Mouse (Mus musculus): ENCODE measurements around the gene Ube2g2.

- no peak for TF ChIP-seq CTCF (IDR thresholded peaks at IDR 0.05; ENCODE audit: low read depth)
- no peak for TF ChIP-seq EP300 (IDR thresholded peaks at IDR 0.05; ENCODE audit: low read depth)
Measured at GRCm38 (mm10) chr10:77667402-77667801, 45.3 kb downstream of the Ube2g2 start.
